Mouse (Mus musculus): ENCODE data around the gene Col4a4. TPM values are rescaled to one million over a fixed set of nuclear protein-coding genes. Genes with fewer than 3 reads are reported as not detected.
A peak's percentile ranks its signal among the peaks of the same experiment; 100 is the strongest.

The Col4a4 gene
- polyA plus RNA-seq, 1 experiment from 2014 or later, result 0.24 TPM

DNA sequence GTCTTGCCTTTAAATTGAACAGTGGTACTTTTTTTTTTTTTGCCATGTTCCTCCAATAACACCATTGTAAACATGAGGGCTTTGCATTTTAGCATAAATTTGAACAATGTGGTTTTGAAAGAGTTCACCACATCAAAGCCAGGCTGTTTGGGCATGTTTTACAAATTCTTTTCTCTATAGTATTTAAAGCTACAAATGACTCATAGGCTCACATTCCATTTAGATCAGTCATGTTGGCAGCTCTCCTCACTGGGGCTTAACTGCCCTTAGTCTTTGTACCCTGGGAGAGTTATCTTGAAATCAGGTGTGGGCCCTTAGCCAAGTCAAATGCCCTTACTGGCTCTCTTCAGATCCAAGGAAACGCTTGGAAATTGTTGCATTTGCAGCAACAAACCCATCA lies 157.6 kb downstream of the Col4a4 start:
- Histone ChIP-seq H3K9ac (replicated peaks; ENCODE audit: low read depth, low read length) (no peak overlapping the region), H3K9me3 (ENCODE audit: control insufficient read depth, low read length) (no peaks in the 10 kb centered on the region), H3K36me3 (ENCODE audit: control insufficient read depth, insufficient read depth, low read length) (no peaks in the 10 kb centered on the region), H3K4me3 (ENCODE audit: low read depth, low read length) (no peak overlapping the region), H3K27ac (ENCODE audit: low read depth, low read length) (no peak overlapping the region), H3K4me1 (ENCODE audit: control insufficient read depth, insufficient read depth, low read length) (peaks cover 6% of the 10 kb centered on the region; the same call in 1 of the 2 replicates), H3K27me3 (ENCODE audit: control insufficient read depth, insufficient read depth, low read length) (no peaks in the 10 kb centered on the region), H3K4me2 (ENCODE audit: low read depth, low read length) (no peak overlapping the region)
- peak; percentile 50; the same call in 1 of the 2 replicates for ATAC-seq (ENCODE audit: low read depth)
- 51% methylated on average over 1 of the region's 1 CpGs for WGBS

DNA sequence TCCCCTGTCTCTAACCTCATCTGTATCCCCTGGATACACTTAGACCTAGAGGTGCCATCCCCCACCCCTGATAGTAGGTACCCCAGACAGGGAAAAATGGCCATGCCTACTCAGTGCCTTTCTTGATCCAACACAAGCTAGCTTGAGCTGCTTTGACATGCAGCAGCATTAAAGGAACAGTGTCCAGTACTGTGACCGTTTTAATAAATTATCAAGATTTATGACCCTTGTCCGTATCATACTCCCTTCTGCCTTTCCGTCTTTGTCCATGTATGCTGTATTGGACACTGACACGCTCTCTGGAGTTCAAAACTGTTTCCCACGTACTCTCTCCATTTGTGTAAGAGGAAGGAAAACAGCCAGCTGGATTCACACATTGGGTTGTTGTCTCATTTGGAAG lies 158.9 kb downstream of the Col4a4 start:
- no peak overlapping the region for H3K27ac ChIP-seq (ENCODE audit: low read depth, low read length)
- no peaks in the 10 kb centered on the region for H3K36me3 ChIP-seq (ENCODE audit: control insufficient read depth, insufficient read depth, low read length)
- 42% methylated on average over 5 of the region's 5 CpGs for WGBS

DNA sequence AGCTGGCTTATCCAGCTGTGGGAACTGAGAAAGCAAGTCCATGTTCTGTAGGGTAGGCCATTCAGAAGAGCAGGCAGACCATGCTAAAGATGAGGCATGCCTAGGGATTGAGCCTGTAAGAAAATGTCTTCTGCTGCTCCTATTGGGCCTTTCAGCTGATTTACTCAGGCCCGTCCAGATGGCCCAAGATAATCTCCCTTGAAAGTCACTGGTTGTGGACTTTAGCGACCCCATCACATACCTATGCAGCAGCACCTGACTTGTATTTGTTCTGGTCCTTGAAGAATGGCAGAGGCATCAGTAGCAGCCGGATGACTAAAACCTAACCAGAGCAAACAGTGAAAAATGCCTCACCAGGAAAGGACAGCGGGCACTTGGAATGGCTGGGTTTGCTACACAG lies 171.0 kb downstream of the Col4a4 start:
- Histone ChIP-seq H3K36me3 (ENCODE audit: control insufficient read depth, insufficient read depth, low read length) (no peaks in the 10 kb centered on the region), H3K4me2 (ENCODE audit: low read depth, low read length) (no peak overlapping the region), H3K27ac (ENCODE audit: low read depth, low read length) (no peak overlapping the region), H3K27me3 (ENCODE audit: control insufficient read depth, insufficient read depth, low read length) (no peaks in the 10 kb centered on the region), H3K4me1 (ENCODE audit: control insufficient read depth, insufficient read depth, low read length) (no peaks in the 10 kb centered on the region), H3K9ac (replicated peaks; ENCODE audit: low read depth, low read length) (no peak overlapping the region), H3K4me3 (ENCODE audit: low read depth, low read length) (no peak overlapping the region), H3K9me3 (ENCODE audit: control insufficient read depth, low read length) (no peaks in the 10 kb centered on the region)
- 89% methylated on average over 4 of the region's 4 CpGs for WGBS
- ATAC-seq (ENCODE audit: low read depth), result no peak

More for the DNA sequence above, 158.9 kb downstream of the Col4a4 start:
- Histone ChIP-seq H3K27me3 (ENCODE audit: control insufficient read depth, insufficient read depth, low read length) (no peaks in the 10 kb centered on the region), H3K4me3 (ENCODE audit: low read depth, low read length) (no peak overlapping the region), H3K9me3 (ENCODE audit: control insufficient read depth, low read length) (no peaks in the 10 kb centered on the region), H3K4me1 (ENCODE audit: control insufficient read depth, insufficient read depth, low read length) (peaks cover 3% of the 10 kb centered on the region; the same call in 1 of the 2 replicates), H3K9ac (replicated peaks; ENCODE audit: low read depth, low read length) (no peak overlapping the region), H3K4me2 (ENCODE audit: low read depth, low read length) (no peak overlapping the region)
- ATAC-seq (ENCODE audit: low read depth), result peak; percentile 38; the same call in 1 of the 2 replicates

DNA sequence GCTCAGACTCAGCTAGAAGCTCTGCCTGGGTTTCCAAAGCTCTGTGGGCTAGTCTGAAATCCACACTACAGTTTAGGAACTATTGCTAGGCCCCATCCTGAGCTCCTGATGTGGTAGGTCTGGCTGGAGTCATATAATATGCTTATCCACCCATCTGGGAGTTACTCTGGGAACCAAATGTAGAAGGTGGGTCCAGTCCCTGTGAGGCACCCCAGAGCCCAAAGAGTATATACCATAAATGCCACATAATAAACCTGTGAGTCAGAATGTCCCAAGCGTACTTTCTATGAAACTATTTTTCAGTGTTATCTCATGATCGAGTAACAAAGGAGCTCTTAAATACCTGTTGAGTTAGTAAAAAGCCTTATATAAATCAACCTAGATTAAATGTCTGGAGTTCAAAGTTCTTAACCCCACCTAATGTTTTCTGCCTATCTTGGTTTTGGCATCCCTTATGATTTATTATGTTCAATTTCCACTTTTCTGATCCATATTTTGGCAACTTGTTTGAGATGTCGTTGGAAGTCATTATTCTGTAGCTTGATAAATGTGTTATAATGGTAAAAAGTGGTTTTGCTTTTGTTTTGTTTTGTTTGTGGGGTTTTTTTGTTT lies 172.1 kb downstream of the Col4a4 start:
- H3K4me1 ChIP-seq (ENCODE audit: control insufficient read depth, insufficient read depth, low read length), result no peaks in the 10 kb centered on the region
- H3K36me3 ChIP-seq (ENCODE audit: control insufficient read depth, insufficient read depth, low read length), result no peaks in the 10 kb centered on the region
- ATAC-seq (ENCODE audit: low read depth), result no peak
- 94% methylated on average over 3 of the region's 3 CpGs for WGBS
- H3K27ac ChIP-seq (ENCODE audit: low read depth, low read length), result no peak overlapping the region
- H3K9ac ChIP-seq (replicated peaks; ENCODE audit: low read depth, low read length), result no peak overlapping the region
- no peak overlapping the region for H3K4me2 ChIP-seq (ENCODE audit: low read depth, low read length)
- no peak overlapping the region for H3K4me3 ChIP-seq (ENCODE audit: low read depth, low read length)
- H3K27me3 ChIP-seq (ENCODE audit: control insufficient read depth, insufficient read depth, low read length), result no peaks in the 10 kb centered on the region
- H3K9me3 ChIP-seq (ENCODE audit: control insufficient read depth, low read length), result no peaks in the 10 kb centered on the region

DNA sequence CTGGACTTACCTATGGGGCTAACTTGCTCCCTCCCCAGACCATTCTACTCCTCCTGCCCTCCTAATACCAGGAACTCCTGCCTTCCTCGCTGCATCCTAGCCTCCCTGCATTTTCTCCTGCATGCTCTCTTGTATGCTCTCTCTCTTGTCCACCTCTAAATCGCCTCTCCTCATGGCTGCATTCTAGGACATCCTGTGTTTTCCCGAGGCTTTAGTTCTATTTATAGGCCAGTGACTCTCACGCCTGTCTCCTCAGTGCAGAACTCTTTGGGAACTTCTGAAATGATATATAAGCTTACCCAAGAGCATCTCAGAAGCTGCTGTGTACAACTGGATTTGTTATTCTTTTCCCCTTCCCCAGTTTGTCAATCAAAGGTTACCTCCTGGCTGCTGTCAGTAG lies 174.6 kb downstream of the Col4a4 start:
- no peaks in the 10 kb centered on the region for H3K9me3 ChIP-seq (ENCODE audit: control insufficient read depth, low read length)
- no peaks in the 10 kb centered on the region for H3K4me1 ChIP-seq (ENCODE audit: control insufficient read depth, insufficient read depth, low read length)
- H3K4me3 ChIP-seq (ENCODE audit: low read depth, low read length), result no peak overlapping the region
- H3K36me3 ChIP-seq (ENCODE audit: control insufficient read depth, insufficient read depth, low read length), result no peaks in the 10 kb centered on the region
- H3K9ac ChIP-seq (replicated peaks; ENCODE audit: low read depth, low read length), result no peak overlapping the region
- H3K27me3 ChIP-seq (ENCODE audit: control insufficient read depth, insufficient read depth, low read length), result no peaks in the 10 kb centered on the region
- no peak overlapping the region for H3K27ac ChIP-seq (ENCODE audit: low read depth, low read length)
- WGBS, result 77% methylated on average over 4 of the region's 4 CpGs
- H3K4me2 ChIP-seq (ENCODE audit: low read depth, low read length), result no peak overlapping the region
- ATAC-seq (ENCODE audit: low read depth), result no peak

DNA sequence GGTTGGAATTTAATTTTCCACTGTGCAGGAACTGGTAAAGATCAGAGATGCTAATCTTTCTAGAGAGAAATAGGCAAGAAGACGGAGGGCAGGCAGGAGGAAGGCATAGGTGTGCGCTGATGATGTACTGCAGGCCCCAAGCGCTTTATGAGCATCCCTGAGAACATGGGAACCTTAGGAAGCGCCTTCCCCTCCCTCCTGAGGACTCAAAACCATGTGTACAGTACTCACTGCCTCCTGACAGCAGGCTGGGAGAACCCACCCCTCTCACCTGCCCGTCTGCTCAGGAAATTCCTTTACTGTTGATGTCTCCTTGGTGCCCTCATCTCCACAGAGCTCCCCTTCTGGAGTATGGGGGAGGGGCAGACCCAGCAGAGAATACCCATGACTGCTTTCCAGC lies 175.1 kb downstream of the Col4a4 start:
- no peak overlapping the region for H3K9ac ChIP-seq (replicated peaks; ENCODE audit: low read depth, low read length)
- no peaks in the 10 kb centered on the region for H3K36me3 ChIP-seq (ENCODE audit: control insufficient read depth, insufficient read depth, low read length)
- H3K27ac ChIP-seq (ENCODE audit: low read depth, low read length), result no peak overlapping the region
- ATAC-seq (ENCODE audit: low read depth), result no peak; the same call in 1 of the 2 replicates
- H3K4me3 ChIP-seq (ENCODE audit: low read depth, low read length), result no peak overlapping the region
- H3K9me3 ChIP-seq (ENCODE audit: control insufficient read depth, low read length), result no peaks in the 10 kb centered on the region
- H3K4me2 ChIP-seq (ENCODE audit: low read depth, low read length), result no peak overlapping the region
- 77% methylated on average over 5 of the region's 5 CpGs for WGBS
- no peaks in the 10 kb centered on the region for H3K4me1 ChIP-seq (ENCODE audit: control insufficient read depth, insufficient read depth, low read length)
- no peaks in the 10 kb centered on the region for H3K27me3 ChIP-seq (ENCODE audit: control insufficient read depth, insufficient read depth, low read length)

DNA sequence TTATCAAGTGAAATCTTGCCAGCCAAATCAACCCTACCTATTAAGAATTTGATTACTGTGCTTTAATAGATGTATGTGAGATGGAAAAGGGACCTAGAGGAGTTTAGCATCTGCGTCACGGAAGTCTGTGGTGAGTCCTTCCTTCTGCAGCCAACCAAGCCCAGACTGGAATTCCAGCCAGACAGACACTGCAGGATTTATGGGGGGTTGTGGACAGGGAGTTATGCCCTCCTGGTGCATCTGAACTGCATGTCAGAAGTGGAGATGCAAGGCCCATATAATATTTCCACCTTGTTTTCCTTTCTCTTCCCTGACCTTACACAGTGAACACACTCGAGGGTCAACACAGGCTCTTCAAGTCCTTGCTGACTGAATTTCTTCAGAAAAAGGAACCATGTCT lies 176.1 kb downstream of the Col4a4 start:
- no peak for ATAC-seq (ENCODE audit: low read depth)
- WGBS, result 68% methylated on average over 3 of the region's 3 CpGs
- Histone ChIP-seq H3K4me2 (ENCODE audit: low read depth, low read length) (no peak overlapping the region), H3K4me3 (ENCODE audit: low read depth, low read length) (no peak overlapping the region), H3K9ac (replicated peaks; ENCODE audit: low read depth, low read length) (no peak overlapping the region), H3K27me3 (ENCODE audit: control insufficient read depth, insufficient read depth, low read length) (no peaks in the 10 kb centered on the region), H3K27ac (ENCODE audit: low read depth, low read length) (no peak overlapping the region), H3K4me1 (ENCODE audit: control insufficient read depth, insufficient read depth, low read length) (no peaks in the 10 kb centered on the region), H3K9me3 (ENCODE audit: control insufficient read depth, low read length) (no peaks in the 10 kb centered on the region), H3K36me3 (ENCODE audit: control insufficient read depth, insufficient read depth, low read length) (no peaks in the 10 kb centered on the region)

DNA sequence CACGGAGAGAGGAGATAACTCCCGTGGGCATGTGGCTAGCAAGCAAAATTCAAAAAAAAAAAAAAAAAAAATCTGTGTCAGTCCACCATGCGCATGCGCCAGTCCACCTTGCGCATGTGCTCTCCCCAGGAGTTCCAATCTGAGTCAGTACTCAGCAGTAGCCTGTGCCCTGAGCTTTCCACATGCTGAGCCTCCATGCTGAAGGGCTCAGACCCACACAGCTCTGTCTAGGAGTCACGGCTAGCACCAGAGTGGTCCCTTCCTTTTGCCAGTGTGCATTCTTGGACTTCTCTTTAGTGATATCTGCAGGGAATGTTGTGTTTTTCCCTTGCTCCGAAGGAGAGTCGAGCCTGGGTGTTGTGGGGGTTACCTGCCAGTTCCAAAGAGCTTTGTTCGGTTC lies 177.4 kb downstream of the Col4a4 start:
- Histone ChIP-seq H3K36me3 (ENCODE audit: control insufficient read depth, insufficient read depth, low read length) (no peaks in the 10 kb centered on the region), H3K9ac (replicated peaks; ENCODE audit: low read depth, low read length) (no peak overlapping the region), H3K9me3 (ENCODE audit: control insufficient read depth, low read length) (no peaks in the 10 kb centered on the region), H3K4me3 (ENCODE audit: low read depth, low read length) (no peak overlapping the region), H3K4me1 (ENCODE audit: control insufficient read depth, insufficient read depth, low read length) (no peaks in the 10 kb centered on the region), H3K4me2 (ENCODE audit: low read depth, low read length) (no peak overlapping the region), H3K27me3 (ENCODE audit: control insufficient read depth, insufficient read depth, low read length) (no peaks in the 10 kb centered on the region), H3K27ac (ENCODE audit: low read depth, low read length) (no peak overlapping the region)
- ATAC-seq (ENCODE audit: low read depth), result no peak
- WGBS, result 83% methylated on average over 9 of the region's 9 CpGs

DNA sequence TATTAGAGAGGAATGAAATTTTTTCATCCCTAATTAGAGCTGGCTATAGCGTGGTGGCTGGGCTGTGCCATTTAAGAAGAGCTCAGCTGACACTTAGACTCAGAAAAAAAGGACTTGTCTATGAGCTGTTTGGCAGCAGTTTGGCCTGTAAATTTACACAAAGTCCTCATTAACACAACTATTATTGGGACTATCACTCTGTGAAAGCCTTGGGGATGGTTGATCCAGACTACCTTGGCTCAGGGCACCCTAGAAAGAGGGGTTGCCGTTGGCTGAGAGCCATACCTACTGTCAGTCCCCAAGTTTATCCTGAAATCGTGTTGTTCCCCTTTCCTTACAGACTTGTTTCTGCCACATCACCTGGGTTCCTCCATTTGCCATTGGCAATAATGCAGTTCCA lies 178.9 kb downstream of the Col4a4 start:
- Histone ChIP-seq H3K36me3 (ENCODE audit: control insufficient read depth, insufficient read depth, low read length) (no peaks in the 10 kb centered on the region), H3K4me2 (ENCODE audit: low read depth, low read length) (no peak overlapping the region), H3K4me3 (ENCODE audit: low read depth, low read length) (no peak overlapping the region), H3K27ac (ENCODE audit: low read depth, low read length) (no peak overlapping the region), H3K4me1 (ENCODE audit: control insufficient read depth, insufficient read depth, low read length) (no peaks in the 10 kb centered on the region), H3K9me3 (ENCODE audit: control insufficient read depth, low read length) (no peaks in the 10 kb centered on the region), H3K27me3 (ENCODE audit: control insufficient read depth, insufficient read depth, low read length) (no peaks in the 10 kb centered on the region), H3K9ac (replicated peaks; ENCODE audit: low read depth, low read length) (no peak overlapping the region)
- 69% methylated on average over 3 of the region's 3 CpGs for WGBS
- ATAC-seq (ENCODE audit: low read depth), result no peak
